Mouse (Mus musculus): ENCODE measurements at regions not wholly inside any gene's neighbourhood (a gene's known extent, or its start where the extent isn't known, plus 50 kb on each side); places are given as distances from the start of the nearest gene placed in this dataset.

DNA sequence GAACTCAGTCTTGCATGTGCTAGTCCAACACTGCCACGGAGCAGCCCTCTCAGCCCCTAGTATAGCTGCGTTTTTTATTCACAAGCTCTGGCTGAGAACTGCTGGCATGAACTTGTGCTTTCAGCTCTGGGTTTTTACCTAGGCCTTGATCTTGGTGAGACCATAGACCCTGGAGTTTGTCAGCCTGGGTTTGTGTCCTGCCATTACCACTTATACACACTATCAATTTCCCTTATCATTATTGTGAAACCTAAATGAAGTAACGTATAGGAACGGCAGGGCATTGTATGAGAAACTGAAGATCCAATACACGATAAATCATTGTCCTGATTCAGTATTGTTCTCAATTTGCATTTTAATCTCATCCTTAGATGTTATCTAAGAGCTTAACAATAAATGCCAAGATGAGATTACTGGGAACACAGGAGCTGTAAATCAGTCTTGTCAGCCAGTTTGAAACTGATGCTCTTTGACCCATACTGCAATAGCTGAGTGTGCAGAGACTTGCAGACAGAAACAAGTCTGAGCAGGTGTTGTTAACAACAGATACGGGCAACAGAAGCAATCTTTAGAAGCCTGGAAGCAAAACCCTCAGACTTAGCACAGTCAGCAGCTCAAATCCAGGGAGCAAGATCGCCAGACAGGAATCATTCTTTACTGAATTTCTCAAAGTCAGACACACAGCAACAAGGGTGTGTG lies 190.7 kb upstream of the Mctp2 start:
- no peak for TF ChIP-seq EP300 (IDR thresholded peaks at IDR 0.05; ENCODE audit: low read depth in 1 of 2, low read length in 2 of 2)
- no peak for TF ChIP-seq POLR2A (IDR thresholded peaks at IDR 0.05; ENCODE audit: control insufficient read depth in 1 of 2, insufficient read depth in 1 of 2, low read depth in 1 of 2, low read length in 2 of 2, poor library complexity in 1 of 2)
- TF ChIP-seq NRF1 (IDR thresholded peaks at IDR 0.05; ENCODE audit: insufficient read depth, low read depth, low read length, poor library complexity, severe bottlenecking) = no peak
- no peak for TF ChIP-seq RCOR1 (IDR thresholded peaks at IDR 0.05; ENCODE audit: low read depth, low read length)
- no peak for TF ChIP-seq CHD2 (IDR thresholded peaks at IDR 0.05; ENCODE audit: low read length)
- TF ChIP-seq GATA1 (IDR thresholded peaks at IDR 0.05; ENCODE audit: low read depth, low read length) = no peak
- TF ChIP-seq ETS1 (IDR thresholded peaks at IDR 0.05; ENCODE audit: low read depth, low read length) = no peak
- no peak for TF ChIP-seq CHD1 (IDR thresholded peaks at IDR 0.05; ENCODE audit: low read depth, low read length)
- no peak for TF ChIP-seq CTCF (IDR thresholded peaks at IDR 0.05 in 2 of 3, conservative IDR thresholded peaks at IDR 0.05 in 1 of 3; ENCODE audit: control insufficient read depth in 1 of 3, insufficient read depth in 1 of 3, low read depth in 2 of 3, low read length in 3 of 3, poor library complexity in 1 of 3, severe bottlenecking in 1 of 3)
- no peak for TF ChIP-seq USF1 (IDR thresholded peaks at IDR 0.05; ENCODE audit: low read depth, low read length)

Measured in MEL (cell line).